Mouse (Mus musculus) ES-Bruce4 (cell line): Measurements from ENCODE around the gene Tmem141. TPM values are rescaled to one million over a fixed set of nuclear protein-coding genes. Genes with fewer than 3 reads are reported as not detected.
A peak's percentile ranks its signal among the peaks of the same experiment; 100 is the strongest.

Experiments used
- H3K27ac ChIP-seq: 2 replicates; pipeline ENCODE4 v1.5.1; 2012; ENCODE audit warnings: low read length, inconsistent platforms; ENCODE audit not compliant: insufficient read depth
- H3K27me3 ChIP-seq: 2 replicates; pipeline ENCODE4 v1.6.1; 2012; ENCODE audit warnings: mild to moderate bottlenecking, low read length, inconsistent platforms; ENCODE audit not compliant: control insufficient read depth, poor library complexity, insufficient read depth, severe bottlenecking
- H3K36me3 ChIP-seq: 2 replicates; pipeline ENCODE4 v1.6.1; 2012; ENCODE audit warnings: inconsistent platforms, mild to moderate bottlenecking, low read length, moderate library complexity; ENCODE audit not compliant: control insufficient read depth, poor library complexity, insufficient read depth, severe bottlenecking
- H3K4me1 ChIP-seq: one replicate; pipeline ENCODE4 v1.8.1; 2011; ENCODE audit warnings: low read length; ENCODE audit not compliant: control insufficient read depth, insufficient read depth
- H3K4me3 ChIP-seq: 2 replicates; pipeline ENCODE4 v1.5.1; 2011; ENCODE audit warnings: low read depth, mild to moderate bottlenecking, low read length
- H3K9ac ChIP-seq: 2 replicates; pipeline ENCODE4 v1.6.1; 2012; ENCODE audit warnings: low read depth, mild to moderate bottlenecking, inconsistent platforms; ENCODE audit not compliant: poor library complexity, severe bottlenecking
- H3K9me3 ChIP-seq: replicated peaks from 2 replicates; pipeline ENCODE4 v1.6.1; 2012; ENCODE audit warnings: mild to moderate bottlenecking, low read length, inconsistent platforms; ENCODE audit not compliant: control insufficient read depth, poor library complexity, insufficient read depth, severe bottlenecking
- CTCF ChIP-seq: IDR thresholded peaks from one replicate; pipeline ENCODE4 v1.8.1; 2011; ENCODE audit warnings: low read depth, low read length
- EP300 ChIP-seq: IDR thresholded peaks from 2 replicates; pipeline ENCODE4 v1.6.1; 2011; ENCODE audit warnings: low read depth, low read length; ENCODE audit not compliant: insufficient read depth
- POLR2A ChIP-seq: IDR thresholded peaks from one replicate; pipeline ENCODE4 v1.8.1; 2011; ENCODE audit warnings: low read length; ENCODE audit not compliant: insufficient read depth
- polyA plus RNA-seq: library from polyadenylated mRNA; stranded (reverse); fragments of >200 nt; gene quantifications from 2 replicates; pipeline ENCODE4 v1.2.4, GENCODE M21; 2011; ENCODE audit warnings: low read depth; ENCODE audit not compliant: missing spikeins, insufficient read depth, insufficient read length

Gene Tmem141
- polyA plus RNA-seq, 1 experiment: 12.3 TPM

DNA sequence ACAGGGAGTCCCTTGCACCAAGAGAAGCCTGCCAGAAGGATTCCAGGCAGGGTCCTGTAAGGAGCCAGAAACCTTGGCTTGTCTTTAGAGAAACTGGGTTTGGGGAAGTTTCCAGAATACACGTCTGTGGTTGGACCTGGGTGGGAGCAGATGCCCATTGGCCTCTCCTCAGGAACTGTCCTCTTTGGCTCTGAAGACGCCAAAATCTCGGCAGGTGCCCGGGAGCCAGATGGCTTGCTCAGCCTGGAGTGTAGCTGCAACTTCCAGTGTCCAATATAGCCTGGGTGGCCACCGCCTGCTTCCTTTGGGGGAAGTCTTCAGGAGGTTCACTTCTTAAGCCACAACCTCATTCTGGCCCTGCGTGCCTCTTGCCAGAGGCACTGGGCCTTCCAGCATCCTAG, 39.9 kb downstream of the Tmem141 start:
- TF ChIP-seq EP300: no peak
- TF ChIP-seq CTCF: no peak
- no peak for TF ChIP-seq POLR2A
- H3K4me3 ChIP-seq: no peak overlapping the region
- H3K36me3 ChIP-seq: no peaks in the 10 kb centered on the region
- H3K27me3 ChIP-seq: peaks cover 5% of the 10 kb centered on the region; the same call in 1 of the 2 replicates
- no peaks in the 10 kb centered on the region for H3K4me1 ChIP-seq
- no peak overlapping the region for H3K9ac ChIP-seq
- H3K9me3 ChIP-seq: no peaks in the 10 kb centered on the region
- H3K27ac ChIP-seq: no peak overlapping the region

DNA sequence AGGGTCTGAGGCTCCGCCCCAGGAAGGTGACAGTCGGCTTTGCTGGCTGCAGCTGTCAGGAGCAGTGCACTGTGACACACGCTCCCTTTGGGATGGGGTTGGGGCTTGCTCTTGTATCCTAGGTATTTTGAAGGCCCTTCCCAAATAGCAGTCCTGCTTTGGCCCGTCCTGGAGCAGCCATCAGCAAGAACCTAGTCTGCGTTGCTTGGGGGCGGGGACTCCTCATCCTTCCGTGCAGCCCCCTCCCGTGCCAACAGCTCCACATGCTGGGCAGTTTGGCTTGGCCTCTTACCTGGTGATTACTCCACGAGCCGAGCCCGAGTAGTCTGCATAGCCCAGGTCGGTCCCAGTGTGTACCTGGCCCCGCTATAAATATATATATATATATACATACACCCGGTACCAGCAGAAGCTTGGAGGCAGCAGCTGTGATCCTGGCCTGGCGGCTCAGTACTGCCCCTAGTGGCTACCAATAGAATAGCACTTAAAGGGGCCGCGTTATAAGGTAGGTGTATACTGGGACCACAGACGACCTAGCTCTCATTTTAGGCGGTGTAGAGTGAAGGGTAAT, 40.4 kb downstream of the Tmem141 start, which contains the start of gene Ajm1:
Gene Ajm1, minus strand, starts transcription at position 464 of the 571 bp plus-strand sequence.
- Histone ChIP-seq H3K36me3 (no peaks in the 10 kb centered on the region), H3K4me1 (no peaks in the 10 kb centered on the region), H3K9ac (no peak within 1 kb of the TSS), H3K27me3 (peaks cover 5% of the 10 kb centered on the region; the same call in 1 of the 2 replicates), H3K27ac (no peak within 1 kb of the TSS), H3K4me3 (0 out of 2 replicates have a peak within 1 kb of the TSS, but pooled peaks have one; percentile 22), H3K9me3 (no peaks in the 10 kb centered on the region)
- TF ChIP-seq EP300: no peak
- TF ChIP-seq CTCF: peak; percentile 82

DNA sequence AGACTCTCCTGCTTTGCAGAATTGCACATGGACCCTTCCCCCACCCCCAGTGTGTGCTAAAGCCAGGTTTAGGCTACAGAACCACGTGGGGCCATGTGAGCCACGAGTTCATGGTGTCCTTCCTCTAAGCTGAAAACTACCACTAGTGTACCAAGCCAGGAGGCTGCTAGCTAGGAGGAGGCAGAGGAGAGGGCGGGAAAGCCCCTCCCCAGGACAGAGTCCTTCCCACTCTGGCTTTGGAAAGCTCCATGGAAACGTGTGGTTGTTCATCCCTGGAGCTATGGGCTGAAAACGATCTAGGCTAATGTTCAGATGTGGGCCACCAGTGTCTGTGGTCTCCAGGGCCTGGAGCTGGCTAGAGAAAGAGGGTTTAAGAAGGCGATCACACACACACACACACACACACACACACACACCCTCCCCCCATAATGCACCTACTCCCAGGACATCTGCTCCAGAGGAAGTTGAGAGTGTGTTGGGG, 41.1 kb downstream of the Tmem141 start:
- H3K4me3 ChIP-seq: no peak overlapping the region
- H3K27me3 ChIP-seq: peaks cover 5% of the 10 kb centered on the region; the same call in 1 of the 2 replicates
- H3K27ac ChIP-seq: no peak overlapping the region
- no peaks in the 10 kb centered on the region for H3K9me3 ChIP-seq
- no peak overlapping the region for H3K9ac ChIP-seq
- no peaks in the 10 kb centered on the region for H3K36me3 ChIP-seq
- TF ChIP-seq POLR2A: no peak
- no peak for TF ChIP-seq EP300
- TF ChIP-seq CTCF: no peak
- H3K4me1 ChIP-seq: peaks cover under 1% of the 10 kb centered on the region

DNA sequence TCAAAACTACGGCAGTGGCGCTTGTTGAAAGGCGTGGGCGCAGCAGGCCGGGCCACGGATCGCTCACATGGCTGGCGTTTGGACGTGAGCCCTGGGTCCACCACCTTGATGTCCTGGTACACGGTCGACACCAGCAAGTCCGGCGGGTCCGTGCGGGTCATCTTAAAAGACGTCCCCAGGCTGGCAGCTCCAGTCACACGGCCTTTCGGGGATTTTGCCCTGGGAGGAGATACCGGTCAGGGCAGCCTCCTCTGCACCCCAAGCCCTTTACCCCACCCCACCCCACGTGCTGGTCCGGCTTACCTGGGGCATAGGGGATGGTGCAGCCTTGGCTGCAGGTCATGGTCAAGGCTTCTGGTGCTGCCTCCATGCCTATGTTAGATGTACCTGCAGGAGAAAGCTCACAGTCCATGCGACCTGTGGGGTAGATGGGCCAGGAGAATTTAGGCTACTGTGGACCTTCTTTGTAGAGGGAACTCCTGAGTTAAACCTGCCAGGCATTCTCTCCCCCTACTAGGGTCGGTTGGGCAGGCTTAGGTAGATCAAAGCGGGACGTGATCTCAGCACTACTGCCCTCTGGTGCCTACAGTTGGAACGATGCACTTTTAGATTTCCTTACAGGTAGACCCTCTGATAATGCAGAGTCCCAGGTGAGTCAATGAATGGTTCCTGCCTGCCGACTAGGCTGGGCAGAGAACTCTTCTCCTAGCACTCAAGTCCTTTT, 41.9 kb downstream of the Tmem141 start:
- peaks cover 5% of the 10 kb centered on the region; the same call in 1 of the 2 replicates for H3K27me3 ChIP-seq
- TF ChIP-seq POLR2A (no peak), EP300 (no peak), CTCF (peak; percentile 67)
- peaks cover 2% of the 10 kb centered on the region for H3K4me1 ChIP-seq
- no peaks in the 10 kb centered on the region for H3K36me3 ChIP-seq
- no peaks in the 10 kb centered on the region for H3K9me3 ChIP-seq
- peak overlapping the region; percentile 15; the same call in 1 of the 2 replicates for H3K9ac ChIP-seq
- peak overlapping the region; percentile 24 for H3K4me3 ChIP-seq
- no peak overlapping the region for H3K27ac ChIP-seq

DNA sequence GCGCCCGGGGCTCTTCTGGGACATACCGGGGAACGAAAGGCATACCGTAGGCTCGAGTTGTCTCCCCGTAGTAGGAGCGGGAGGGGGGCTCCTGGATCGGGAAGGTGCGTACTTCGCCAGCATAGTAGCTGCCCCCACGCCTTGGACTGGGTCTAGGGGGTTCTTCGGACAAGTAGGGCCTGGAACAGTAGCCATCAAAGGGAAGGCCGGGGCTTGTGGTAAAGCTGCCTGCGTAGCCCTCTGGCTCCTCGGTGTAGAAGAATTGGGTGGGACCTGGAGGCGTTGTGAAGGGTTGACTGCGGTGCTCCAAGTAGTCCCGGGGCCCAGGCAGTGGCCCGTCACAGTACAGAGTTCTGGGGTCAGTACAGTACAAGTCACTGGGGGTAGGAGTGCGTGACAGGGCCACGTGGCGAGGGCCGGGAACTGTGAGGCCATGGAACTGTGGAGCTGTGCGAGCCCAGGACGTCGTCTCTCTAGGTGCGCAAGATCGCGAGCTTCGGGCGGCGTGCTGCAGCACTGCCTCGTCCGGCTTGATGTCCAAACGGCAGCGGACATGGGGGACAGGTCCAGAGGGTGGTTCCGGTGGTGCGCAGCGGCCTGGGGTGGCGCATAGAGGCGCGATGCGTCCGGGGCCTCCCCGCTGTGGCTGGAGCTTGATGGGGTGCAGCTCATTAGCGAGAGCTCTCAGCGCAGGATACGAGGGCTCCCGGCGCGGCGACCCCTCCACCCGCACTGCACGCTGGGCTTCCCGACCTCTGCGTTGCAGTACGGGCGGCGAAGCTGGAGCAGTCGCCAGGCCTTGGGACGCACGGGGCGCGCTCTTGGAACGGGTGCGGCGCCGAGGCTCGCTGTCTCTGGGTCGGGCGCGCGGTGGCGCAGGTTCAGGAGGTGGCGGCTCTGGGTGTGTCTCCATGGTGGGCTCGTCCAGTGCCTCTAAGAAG, 42.7 kb downstream of the Tmem141 start:
- Histone ChIP-seq H3K9me3 (no peaks in the 10 kb centered on the region), H3K27me3 (peaks cover 5% of the 10 kb centered on the region; the same call in 1 of the 2 replicates), H3K4me1 (peaks cover 2% of the 10 kb centered on the region), H3K27ac (no peak overlapping the region), H3K9ac (peak overlapping the region; percentile 15; the same call in 1 of the 2 replicates), H3K36me3 (no peaks in the 10 kb centered on the region), H3K4me3 (peak overlapping the region; percentile 24)
- TF ChIP-seq EP300: no peak
